Mouse (Mus musculus): ENCODE data around the gene Dync1h1. TPM values are rescaled to one million over a fixed set of nuclear protein-coding genes. Genes with fewer than 3 reads are reported as not detected.

Dync1h1 gene
- polyA plus RNA-seq, 1 experiment from 2014 or later = 41.5 TPM

DNA sequence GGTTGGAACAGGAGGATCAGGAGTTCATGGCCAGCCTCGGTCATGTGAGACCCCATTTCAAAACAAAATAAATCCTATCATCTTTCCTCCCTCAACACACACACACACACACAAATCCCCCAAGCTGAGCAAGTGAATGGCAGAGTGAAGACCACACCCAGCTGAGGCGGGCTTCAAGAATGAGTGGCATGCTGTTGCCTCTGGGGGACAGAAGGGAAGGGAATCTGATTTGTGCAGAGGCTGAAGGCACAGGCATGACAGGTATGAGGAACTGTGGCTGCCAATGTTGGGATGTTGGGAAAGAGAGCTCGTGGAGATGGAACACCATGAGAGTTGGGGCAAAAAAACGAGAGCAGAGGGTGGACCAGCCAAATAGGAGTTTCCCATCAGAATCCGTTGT, 110.0 kb downstream of the Dync1h1 start:
- WGBS = 52% methylated on average over 5 of the region's 5 CpGs
- Histone ChIP-seq H3K4me1 (0 out of 2 replicates have a peak, but pooled peaks cover 3% of the 10 kb centered on the region), H3K27me3 (replicated peaks) (no peaks in the 10 kb centered on the region), H3K4me2 (no peak overlapping the region), H3K36me3 (no peaks in the 10 kb centered on the region), H3K9me3 (no peaks in the 10 kb centered on the region), H3K9ac (no peak overlapping the region), H3K4me3 (replicated peaks) (no peak overlapping the region), H3K27ac (no peak overlapping the region)
- no peak for ATAC-seq (ENCODE audit: insufficient read depth, low FRiP score, low read depth)

DNA sequence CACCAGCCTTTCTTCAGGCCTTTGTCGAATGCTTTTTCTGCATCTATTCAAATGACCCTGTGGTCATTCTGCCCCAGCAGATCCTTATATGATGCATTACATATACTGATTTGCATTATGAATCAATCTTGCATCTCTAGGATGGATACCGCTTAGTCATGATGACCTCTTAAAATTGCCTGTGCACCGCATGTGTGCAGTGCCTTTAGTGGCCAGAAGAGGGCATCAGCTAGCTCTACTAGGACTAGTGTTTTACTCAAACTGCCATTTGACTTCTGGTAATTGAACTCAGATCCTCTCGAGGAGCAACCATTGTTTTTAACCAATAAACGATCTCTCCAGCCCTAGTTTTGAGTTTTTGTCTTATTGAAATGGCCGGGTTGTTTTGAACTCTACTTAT, 112.5 kb downstream of the Dync1h1 start:
- Histone ChIP-seq H3K9ac (no peak overlapping the region), H3K27me3 (replicated peaks) (no peaks in the 10 kb centered on the region), H3K36me3 (no peaks in the 10 kb centered on the region), H3K9me3 (no peaks in the 10 kb centered on the region), H3K4me2 (no peak overlapping the region), H3K27ac (no peak overlapping the region), H3K4me1 (no peaks in the 10 kb centered on the region), H3K4me3 (replicated peaks) (no peak overlapping the region)
- no peak for ATAC-seq (ENCODE audit: insufficient read depth, low FRiP score, low read depth)
- WGBS = 93% methylated on average over 6 of the region's 6 CpGs

DNA sequence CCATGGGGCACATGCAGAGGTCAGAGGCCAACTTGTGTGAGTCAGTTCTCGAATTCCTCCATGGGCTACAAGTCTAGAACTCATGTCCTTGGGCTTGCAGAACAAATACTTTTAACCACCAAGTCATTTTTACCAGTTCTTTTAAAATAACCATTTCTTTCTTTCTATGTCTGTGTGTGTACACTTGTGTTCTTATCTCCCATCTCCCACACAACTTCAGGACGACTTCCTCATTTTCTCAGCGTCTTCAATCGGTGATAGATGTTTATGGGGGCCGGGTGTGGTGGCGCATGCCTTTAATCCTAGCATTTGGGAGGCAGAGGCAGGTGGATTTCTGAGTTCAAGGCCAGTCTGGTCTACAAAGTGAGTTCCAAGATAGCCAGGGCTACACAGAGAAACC, 113.0 kb downstream of the Dync1h1 start:
- no peaks in the 10 kb centered on the region for H3K9me3 ChIP-seq
- no peak overlapping the region for H3K4me3 ChIP-seq (replicated peaks)
- no peaks in the 10 kb centered on the region for H3K27me3 ChIP-seq (replicated peaks)
- H3K9ac ChIP-seq = no peak overlapping the region
- WGBS = 86% methylated on average over 6 of the region's 6 CpGs
- H3K4me2 ChIP-seq = no peak overlapping the region
- no peaks in the 10 kb centered on the region for H3K36me3 ChIP-seq
- H3K4me1 ChIP-seq = no peaks in the 10 kb centered on the region
- no peak overlapping the region for H3K27ac ChIP-seq
- ATAC-seq (ENCODE audit: insufficient read depth, low FRiP score, low read depth) = no peak

DNA sequence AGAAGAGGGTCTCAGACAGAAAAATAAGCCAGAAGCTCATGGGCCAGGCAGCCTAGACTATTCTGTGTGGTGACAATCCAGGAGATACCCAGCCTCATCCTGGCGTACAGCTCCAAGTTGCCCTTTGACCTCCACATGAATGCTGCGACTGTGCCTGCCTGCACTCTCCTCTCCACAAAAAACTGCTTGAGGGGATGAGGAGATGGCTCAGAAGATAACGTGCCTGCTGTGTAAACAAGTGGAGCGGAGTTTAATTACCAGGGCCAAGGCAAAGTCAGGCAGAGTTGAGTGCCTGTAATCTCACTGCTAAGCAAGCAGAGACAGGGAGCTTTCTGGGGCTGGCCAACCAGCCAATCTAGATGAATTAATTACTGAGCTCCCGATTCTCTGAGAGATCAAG, 114.8 kb downstream of the Dync1h1 start:
- Histone ChIP-seq H3K4me1 (no peaks in the 10 kb centered on the region), H3K9ac (no peak overlapping the region), H3K9me3 (no peaks in the 10 kb centered on the region), H3K4me2 (no peak overlapping the region), H3K36me3 (no peaks in the 10 kb centered on the region), H3K27ac (no peak overlapping the region), H3K4me3 (replicated peaks) (no peak overlapping the region), H3K27me3 (replicated peaks) (no peaks in the 10 kb centered on the region)
- no peak for ATAC-seq (ENCODE audit: insufficient read depth, low FRiP score, low read depth)
- 19% methylated on average over 5 of the region's 5 CpGs for WGBS

Small RNAs within 50 kb of the gene (microRNA-seq; reads per million reads assigned to microRNA genes)
- not detected for gene Gm27299

Other genes starting within 250 kb of the Dync1h1 start
- gene Ppp2r5c, start 154.3 kb upstream of the Dync1h1 start, polyA plus RNA-seq (2015; fragmentation: Nextera tagmentation; extraction: Ambion mirVana) = 145 and 154 TPM in 2 replicates
- gene 1700001K19Rik, start 81.2 kb downstream of the Dync1h1 start, polyA plus RNA-seq (2015; fragmentation: Nextera tagmentation; extraction: Ambion mirVana) = 0.14 TPM in 1 of 2 replicates, not detected in the other
- 815 and 840 TPM in 2 replicates for gene Hsp90aa1, start 101.3 kb downstream of the Dync1h1 start, polyA plus RNA-seq (2015; fragmentation: Nextera tagmentation; extraction: Ambion mirVana)
- 24.0 and 25.3 TPM in 2 replicates for gene Wdr20, start 136.5 kb downstream of the Dync1h1 start, polyA plus RNA-seq (2015; fragmentation: Nextera tagmentation; extraction: Ambion mirVana)
- gene Mok, start 239.5 kb downstream of the Dync1h1 start, polyA plus RNA-seq (2015; fragmentation: Nextera tagmentation; extraction: Ambion mirVana) = 2.5 and 3.3 TPM in 2 replicates
- 5.7 and 6.8 TPM in 2 replicates for gene Zfp839, start 248.8 kb downstream of the Dync1h1 start, polyA plus RNA-seq (2015; fragmentation: Nextera tagmentation; extraction: Ambion mirVana)